Mouse (Mus musculus) liver, embryonic 14.5 days (tissue): ENCODE results near the gene Faah. TPM values are rescaled to one million over a fixed set of nuclear protein-coding genes. Genes with fewer than 3 reads are reported as not detected.

Experiments used
- ATAC-seq: fragments of 200-750 bp; cut with Nextera tagmentation; 2 replicates; pipeline ENCODE4 v1.8.0; 2017; ENCODE audit warnings: moderate number of reproducible peaks, mild to moderate bottlenecking, moderate library complexity; ENCODE audit not compliant: insufficient read depth
- DNase-seq, 3 experiments: peaks; one replicate each; pipeline ENCODE4 v3.0.0-alpha.2; 2012 to 2013; ENCODE audit warnings: low read depth in 3 of 3, low spot score in 3 of 3
- H3K27ac ChIP-seq: fragments of 300-500 bp; sonication (generic); 2 replicates; pipeline ENCODE4 v1.5.1; 2014; ENCODE audit warnings: moderate library complexity, mild to moderate bottlenecking, control low read depth, inconsistent platforms
- H3K27me3 ChIP-seq: fragments of 300-500 bp; sonication (generic); 2 replicates; pipeline ENCODE4 v1.6.1; 2014; ENCODE audit warnings: mild to moderate bottlenecking, low read length, moderate library complexity; ENCODE audit not compliant: control insufficient read depth, insufficient read depth
- H3K36me3 ChIP-seq: fragments of 300-500 bp; sonication (generic); replicated peaks from 2 replicates; pipeline ENCODE4 v1.6.1; 2014; ENCODE audit warnings: low read depth; ENCODE audit not compliant: control insufficient read depth, insufficient read depth
- H3K4me1 ChIP-seq, 2 experiments: fragments of 200-500 bp in 1 of 2; fragments of 300-500 bp in 1 of 2; sonication (generic) in 1 of 2; replicated peaks; 2 replicates each; pipeline ENCODE4 v1.6.1; 2012 to 2014; ENCODE audit warnings: antibody characterized with exemption in 1 of 2, inconsistent platforms in 1 of 2, low read length in 1 of 2; ENCODE audit not compliant: control insufficient read depth in 2 of 2, insufficient read depth in 2 of 2
- H3K4me2 ChIP-seq: fragments of 300-500 bp; sonication (generic); 2 replicates; pipeline ENCODE4 v1.6.1; 2014; ENCODE audit warnings: low read depth, mild to moderate bottlenecking, control low read depth, moderate library complexity
- H3K4me3 ChIP-seq, 2 experiments: fragments of 200-500 bp in 1 of 2; fragments of 300-500 bp in 1 of 2; sonication (generic) in 1 of 2; 2 replicates each; pipeline ENCODE4 v1.5.1; 2012 to 2014; ENCODE audit warnings: low read depth in 2 of 2, low read length in 2 of 2, mild to moderate bottlenecking in 2 of 2, control low read depth in 1 of 2, inconsistent platforms in 1 of 2, moderate library complexity in 1 of 2; ENCODE audit not compliant: insufficient read depth in 1 of 2
- H3K9ac ChIP-seq: fragments of 300-500 bp; sonication (generic); replicated peaks from 2 replicates; pipeline ENCODE4 v1.6.1; 2014; ENCODE audit warnings: mild to moderate bottlenecking, control low read depth, moderate library complexity
- H3K9me3 ChIP-seq: fragments of 300-500 bp; sonication (generic); 2 replicates; pipeline ENCODE4 v1.6.1; 2016; ENCODE audit warnings: low read length, mixed read lengths; ENCODE audit not compliant: control insufficient read depth
- CTCF ChIP-seq: IDR thresholded peaks from 2 replicates; pipeline ENCODE4 v1.5.1; 2016; ENCODE audit warnings: antibody characterized with exemption, low read depth, control low read depth
- EP300 ChIP-seq: IDR thresholded peaks from 2 replicates; pipeline ENCODE4 v1.6.1; 2016; ENCODE audit warnings: antibody characterized with exemption, low read depth
- WGBS: fragments of 180-500 bp; shearing (Covaris S2); extraction: QIAGEN DNeasy Blood & Tissue Kit; methylation state at CpG from one replicate; pipeline ENCODE4 v1.1.7; 2014; ENCODE audit not compliant: insufficient replicate concordance; 5-methylcytosine and 5-hydroxymethylcytosine counted together
- polyA plus RNA-seq, 2 experiments: library from polyadenylated mRNA; depleted of rRNA in 1 of 2; stranded (reverse) in 1 of 2; unstranded in 1 of 2; fragments of >200 nt; fragmentation: Nextera tagmentation in 1 of 2; extraction: Ambion mirVana in 1 of 2; gene quantifications; 2 replicates each; pipeline versions ENCODE4 v1.2.1 to v1.2.3; 2012 to 2014

Faah gene
- polyA plus RNA-seq, 2 experiments = 3.8 to 4.1 TPM

DNA sequence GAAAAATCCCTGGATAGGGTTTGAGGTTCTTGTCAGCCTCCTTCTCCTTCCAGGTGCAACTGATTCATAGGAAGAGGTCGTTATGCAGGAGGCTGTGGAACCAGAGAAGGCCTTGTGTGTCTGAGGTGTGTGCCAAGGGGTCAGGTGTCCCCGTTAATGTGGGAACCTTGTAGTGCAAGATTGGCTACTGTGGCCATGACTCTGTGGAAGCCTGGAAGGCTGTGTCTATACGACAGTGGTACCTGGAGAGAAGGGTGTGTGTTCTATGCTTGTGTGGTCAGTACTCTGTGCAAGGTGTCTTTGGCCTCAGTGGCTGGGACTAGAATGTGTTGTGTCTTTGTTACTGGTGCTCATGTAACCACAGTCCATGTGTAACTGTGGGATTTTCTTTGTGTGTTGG, 77.0 kb downstream of the Faah start:
- peaks cover 96% of the 10 kb centered on the region for H3K27me3 ChIP-seq
- no peaks in the 10 kb centered on the region for H3K9me3 ChIP-seq
- WGBS = 2% methylated on average over 3 of the region's 3 CpGs
- no peak overlapping the region for H3K9ac ChIP-seq
- no peak overlapping the region for H3K27ac ChIP-seq
- H3K36me3 ChIP-seq = no peaks in the 10 kb centered on the region
- H3K4me3 ChIP-seq = no peak overlapping the region
- no peaks in the 10 kb centered on the region for H3K4me1 ChIP-seq
- no peak for TF ChIP-seq CTCF
- no peak for TF ChIP-seq EP300
- no peak overlapping the region for H3K4me2 ChIP-seq
- ATAC-seq (no peak), DNase-seq (no peak)

DNA sequence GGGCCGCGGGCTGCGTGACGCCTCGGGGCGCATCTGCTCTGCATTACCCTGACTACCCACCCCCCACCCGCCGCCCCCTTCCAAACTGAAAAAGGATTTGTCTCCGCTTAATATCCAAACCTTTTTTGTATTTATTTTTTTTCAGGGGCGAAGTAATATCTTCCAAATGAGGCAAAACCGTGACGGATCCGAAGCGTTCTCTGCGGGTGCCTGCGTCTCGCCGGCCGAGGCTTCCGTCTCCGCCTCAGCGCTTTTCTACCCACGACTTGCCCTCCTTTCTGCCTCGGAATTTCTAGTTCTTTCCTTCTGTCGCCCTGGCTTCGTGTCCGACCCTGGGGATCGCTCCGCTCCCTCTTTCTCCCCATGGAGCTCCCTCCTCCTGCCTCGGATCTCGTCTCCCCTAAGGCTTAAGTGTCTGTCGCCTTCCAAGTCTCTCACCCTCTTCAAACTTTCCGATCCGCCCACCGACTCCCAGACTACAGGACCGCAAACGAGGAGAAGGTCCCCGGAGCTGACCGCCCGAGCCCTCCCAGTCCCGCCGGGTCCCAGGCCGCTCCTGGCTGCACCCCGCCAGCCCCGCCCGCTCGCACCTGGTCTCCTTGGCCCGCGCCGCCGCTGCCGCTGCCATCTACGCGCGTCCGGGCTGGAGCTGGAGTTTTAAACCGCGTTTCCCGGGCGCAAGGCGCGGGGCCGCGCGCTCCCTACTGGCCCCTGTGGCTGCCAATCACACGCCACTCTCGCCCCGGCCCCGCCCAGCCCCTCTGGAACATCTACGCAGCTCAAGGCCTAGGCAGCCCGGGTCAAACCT, 78.2 kb downstream of the Faah start, which contains the start of gene Dmbx1:
Gene Dmbx1 (minus strand): TSS at position 632 of the 808 bp plus-strand sequence.
- Histone ChIP-seq H3K9me3 (no peaks in the 10 kb centered on the region), H3K4me2 (peak within 1 kb of the TSS; percentile 24; the same call in 1 of the 2 replicates), H3K27ac (no peak within 1 kb of the TSS), H3K4me1 (no peaks in the 10 kb centered on the region), H3K4me3 (peak within 1 kb of the TSS in 1 of 2 experiments; percentile 10; a peak in 1 of 4 replicates), H3K36me3 (no peaks in the 10 kb centered on the region), H3K9ac (no peak within 1 kb of the TSS), H3K27me3 (peaks cover 99% of the 10 kb centered on the region)
- TF ChIP-seq EP300 (no peak), CTCF (no peak)
- WGBS = 1% methylated on average over 71 of the region's 71 CpGs
- ATAC-seq (no peak), DNase-seq (no peak)

DNA sequence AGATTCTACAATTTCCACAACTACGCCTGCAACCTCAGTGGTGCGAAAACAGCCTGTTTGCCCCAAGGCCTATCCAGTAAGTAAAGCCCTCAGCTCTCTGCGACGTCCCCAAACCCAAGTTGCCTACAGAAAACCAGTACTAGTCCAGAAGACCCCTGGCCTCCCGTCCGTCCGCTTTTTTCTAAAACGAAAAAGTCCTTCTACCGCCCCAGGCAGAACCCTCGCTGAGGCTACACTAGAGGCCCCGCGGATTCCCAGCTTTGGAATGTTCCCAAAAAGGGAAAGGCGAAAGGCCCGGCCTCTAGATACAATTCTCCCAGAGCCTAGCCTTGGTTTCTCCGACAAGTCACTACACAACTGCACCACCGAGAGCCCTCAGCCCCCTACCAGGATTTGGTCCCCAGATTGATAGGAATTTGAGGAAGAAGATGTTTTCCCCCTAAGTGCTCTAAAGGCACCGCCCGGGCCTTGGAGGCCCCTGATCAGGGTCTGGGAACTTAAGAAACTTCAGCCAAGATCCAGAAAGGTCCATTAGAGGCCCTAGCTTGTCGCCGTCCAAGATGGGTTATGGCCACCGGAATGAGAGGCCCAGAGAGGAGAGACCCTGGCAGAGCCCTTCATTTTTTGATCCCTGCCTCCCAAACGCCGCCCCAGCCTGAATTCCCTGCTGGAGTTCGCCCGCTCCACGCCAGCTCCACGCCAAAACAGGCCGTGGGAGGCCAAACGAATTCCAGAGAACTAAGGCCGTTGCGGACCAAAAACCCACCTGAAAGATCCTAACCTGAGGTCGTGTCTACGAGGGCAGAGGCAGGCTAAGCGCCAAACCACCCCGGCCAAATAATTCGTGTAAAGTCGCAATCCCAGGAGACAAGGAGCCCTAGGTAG, 79.2 kb downstream of the Faah start:
- ATAC-seq (no peak), DNase-seq (no peak)
- Histone ChIP-seq H3K36me3 (no peaks in the 10 kb centered on the region), H3K9ac (no peak overlapping the region), H3K4me1 (no peaks in the 10 kb centered on the region), H3K27ac (no peak overlapping the region), H3K4me2 (no peak overlapping the region), H3K9me3 (no peaks in the 10 kb centered on the region), H3K4me3 (no peak overlapping the region), H3K27me3 (peaks cover 99% of the 10 kb centered on the region)
- TF ChIP-seq CTCF (no peak), EP300 (no peak)
- 3% methylated on average over 37 of the region's 37 CpGs for WGBS

DNA sequence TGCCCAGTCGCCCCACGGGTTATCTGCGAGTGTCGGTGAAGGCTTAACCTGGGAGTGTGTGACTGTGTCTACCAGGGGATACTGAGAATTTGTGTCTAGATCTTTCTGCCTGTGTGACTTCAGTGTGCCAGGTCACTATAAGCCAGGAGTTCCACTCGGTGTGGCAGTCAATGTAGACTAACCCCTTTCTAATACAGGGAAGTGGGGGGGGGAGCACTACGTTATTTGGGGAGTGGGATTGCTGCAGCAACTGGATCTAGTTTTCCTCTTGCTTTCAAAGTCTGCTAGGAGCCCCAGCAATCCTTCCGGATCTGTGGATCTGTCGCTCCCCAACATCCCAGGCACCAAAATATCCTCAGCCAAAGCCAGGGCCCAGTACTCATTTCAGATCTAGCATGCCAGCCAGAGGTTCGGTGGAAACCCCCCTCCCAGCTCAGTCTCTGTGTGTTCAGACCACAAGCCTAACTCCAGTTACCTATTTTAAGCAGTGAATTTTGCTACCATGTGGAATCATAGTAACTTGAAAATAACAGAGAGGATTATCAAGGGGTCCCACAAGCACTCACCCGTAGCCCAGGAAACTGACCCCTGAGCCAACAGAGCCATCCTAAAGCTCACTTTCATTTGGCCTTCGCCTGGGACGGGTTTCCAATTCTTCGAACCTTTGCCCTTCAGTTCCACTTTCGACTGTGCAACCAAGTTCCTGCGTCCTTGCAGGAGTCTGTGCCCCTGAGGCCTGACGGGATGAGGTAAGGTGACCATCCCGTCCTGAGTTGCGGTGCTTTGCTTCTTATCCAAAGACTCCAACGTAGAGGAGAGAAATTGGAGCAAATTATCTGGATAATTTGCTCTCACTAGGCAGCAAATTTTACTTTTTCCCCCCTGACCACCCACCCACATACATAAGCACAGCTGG, 80.4 kb downstream of the Faah start:
- no peak overlapping the region for H3K9ac ChIP-seq
- H3K27ac ChIP-seq = no peak overlapping the region
- ATAC-seq (no peak), DNase-seq (no peak)
- WGBS = 4% methylated on average over 19 of the region's 19 CpGs
- no peaks in the 10 kb centered on the region for H3K36me3 ChIP-seq
- no peaks in the 10 kb centered on the region for H3K4me1 ChIP-seq
- no peak overlapping the region for H3K4me3 ChIP-seq
- no peak overlapping the region for H3K4me2 ChIP-seq
- peaks cover 97% of the 10 kb centered on the region for H3K27me3 ChIP-seq
- no peaks in the 10 kb centered on the region for H3K9me3 ChIP-seq
- no peak for TF ChIP-seq EP300
- TF ChIP-seq CTCF = no peak
